8 mouse cellular contexts compared by ENCODE assay signal in genomic region chr13:23435676-23436075, GRCm38 (mm10). TPM values are rescaled to one million over a fixed set of nuclear protein-coding genes. Genes with fewer than 3 reads are reported as not detected.
DNase-seq lines count a peak whose midpoint lies in the region; ATAC-seq and TF ChIP-seq lines count a peak whose summit lies in the region.

No protein-coding gene starts in this region.

- peak overlapping the region; percentile 46 for H3K9ac ChIP-seq in kidney, postnatal 0 days (ENCODE audit: low read depth, low read length)
- peak overlapping the region; percentile 49; the same call in 1 of the 2 replicates for H3K9ac ChIP-seq in hindbrain, embryonic 11.5 days (ENCODE audit: low read depth, low read length)
- peak overlapping the region; percentile 51 for H3K9ac ChIP-seq in midbrain, embryonic 11.5 days (ENCODE audit: low read length)

- no peak for ATAC-seq in kidney, postnatal 0 days (replicated peaks; ENCODE audit: low FRiP score, low read depth)
- ATAC-seq in hindbrain, embryonic 11.5 days (ENCODE audit: low FRiP score): no peak
- no peak for ATAC-seq in midbrain, embryonic 11.5 days (ENCODE audit: low FRiP score)

- no peaks in the 10 kb centered on the region for H3K9me3 ChIP-seq in kidney, postnatal 0 days (replicated peaks; ENCODE audit: low read length)
- no peaks in the 10 kb centered on the region for H3K9me3 ChIP-seq in hindbrain, embryonic 11.5 days (ENCODE audit: control insufficient read depth, low read length)
- H3K9me3 ChIP-seq in midbrain, embryonic 11.5 days (ENCODE audit: control insufficient read depth, low read length): no peaks in the 10 kb centered on the region

- H3K4me2 ChIP-seq in kidney, postnatal 0 days (ENCODE audit: low read length): peak overlapping the region; percentile 69
- peak overlapping the region; percentile 56 for H3K4me2 ChIP-seq in hindbrain, embryonic 11.5 days (replicated peaks; ENCODE audit: low read depth, low read length)
- peak overlapping the region; percentile 54 for H3K4me2 ChIP-seq in midbrain, embryonic 11.5 days

- H3K4me3 ChIP-seq in kidney, postnatal 0 days (replicated peaks; ENCODE audit: low read depth, low read length): peak overlapping the region; percentile 41
- H3K4me3 ChIP-seq in hindbrain, embryonic 11.5 days (ENCODE audit: low read depth, low read length): peak overlapping the region; percentile 37
- peak overlapping the region; percentile 34 for H3K4me3 ChIP-seq in midbrain, embryonic 11.5 days (ENCODE audit: low read depth, low read length)

- H3K36me3 ChIP-seq in kidney, postnatal 0 days (ENCODE audit: insufficient read depth, low read length): no peaks in the 10 kb centered on the region
- no peaks in the 10 kb centered on the region for H3K36me3 ChIP-seq in hindbrain, embryonic 11.5 days (ENCODE audit: control insufficient read depth, insufficient read depth, low read length)
- H3K36me3 ChIP-seq in midbrain, embryonic 11.5 days (ENCODE audit: control insufficient read depth, insufficient read depth, low read length): no peaks in the 10 kb centered on the region

- intact Hi-C loops in left cerebral cortex, postnatal 10 days (cut with DNase I): loop anchor here (10.0 kb wide), 2 partner anchors 1411 to 1721 kb away; partner anchors contain the start of genes Hist1h2ai, Hist1h2bl and Hist1h3h

- 3% methylated on average over 12 of the region's 12 CpGs for WGBS in kidney, postnatal 0 days
- under 1% methylated on average over 12 of the region's 12 CpGs for WGBS in hindbrain, embryonic 11.5 days
- 1% methylated on average over 12 of the region's 12 CpGs for WGBS in midbrain, embryonic 11.5 days

- TF ChIP-seq POLR2A in brain, embryonic 14.5 days (IDR thresholded peaks at IDR 0.05; ENCODE audit: borderline replicate concordance, extremely low read depth, insufficient read depth, insufficient read length, poor library complexity, severe bottlenecking): no peak

- H3K27ac ChIP-seq in kidney, postnatal 0 days: 0 out of 2 replicates have a peak overlapping the region, but pooled peaks have one; percentile 47
- H3K27ac ChIP-seq in hindbrain, embryonic 11.5 days (ENCODE audit: low read depth, low read length): no peak overlapping the region
- no peak overlapping the region for H3K27ac ChIP-seq in midbrain, embryonic 11.5 days (ENCODE audit: low read depth, low read length)

- H3K4me1 ChIP-seq in kidney, postnatal 0 days (replicated peaks; ENCODE audit: insufficient read depth, low read length): 0 out of 2 replicates have a peak, but pooled peaks cover 3% of the 10 kb centered on the region
- no peaks in the 10 kb centered on the region for H3K4me1 ChIP-seq in hindbrain, embryonic 11.5 days (replicated peaks; ENCODE audit: control insufficient read depth, insufficient read depth, low read length)
- H3K4me1 ChIP-seq in midbrain, embryonic 11.5 days (ENCODE audit: control insufficient read depth, insufficient read depth, low read length): peaks cover 3% of the 10 kb centered on the region; the same call in 1 of the 2 replicates

- DNase-seq in kidney, postnatal 0 days (ENCODE audit: low spot score): peak; percentile 43
- DNase-seq in kidney, adult 9 months: no peak
- peak; percentile 34 for DNase-seq in brain, embryonic 14.5 days (ENCODE audit: low read depth)
- peak; percentile 53 for DNase-seq in hindbrain, embryonic 11.5 days (ENCODE audit: low spot score)
- peak; percentile 91 for DNase-seq in midbrain, embryonic 11.5 days (ENCODE audit: low spot score, missing footprints)
- DNase-seq in layer of hippocampus, postnatal 25 days (ENCODE audit: extremely low spot score in 1 of 2, low spot score in 1 of 2): no peak
- no peak for DNase-seq in frontal cortex, postnatal 14 days (ENCODE audit: low spot score in 2 of 2)
- DNase-seq in left cerebral cortex, postnatal 10 days (ENCODE audit: extremely low spot score in 1 of 2, low spot score in 2 of 2): no peak

- no peaks in the 10 kb centered on the region for H3K27me3 ChIP-seq in kidney, postnatal 0 days (ENCODE audit: insufficient read depth, low read length)
- H3K27me3 ChIP-seq in hindbrain, embryonic 11.5 days (ENCODE audit: control insufficient read depth, insufficient read depth, low read length): no peaks in the 10 kb centered on the region
- no peaks in the 10 kb centered on the region for H3K27me3 ChIP-seq in midbrain, embryonic 11.5 days (ENCODE audit: control insufficient read depth, insufficient read depth, low read length)

- no peak for TF ChIP-seq CTCF in kidney, postnatal 0 days (IDR thresholded peaks at IDR 0.05; ENCODE audit: low read depth)
- TF ChIP-seq CTCF in brain, embryonic 14.5 days (IDR thresholded peaks at IDR 0.05; ENCODE audit: borderline replicate concordance, extremely low read depth, insufficient read depth, insufficient read length): no peak

RNA-seq across cellular contexts. Expression of gene Abt1, which starts 12.0 kb away (rescaled TPM):
- 10.0 and 10.4 TPM in 2 replicates for polyA plus RNA-seq in kidney, postnatal 0 days (2015; fragmentation: Nextera tagmentation; extraction: Ambion mirVana)
- 7.2 and 8.3 TPM in 2 replicates for polyA plus RNA-seq in brain, embryonic 14.5 days (2012; rRNA removed)
- polyA plus RNA-seq in hindbrain, embryonic 11.5 days (2014; fragmentation: Nextera tagmentation; extraction: Ambion mirVana): 12.1 and 13.4 TPM in 2 replicates
- polyA plus RNA-seq in midbrain, embryonic 11.5 days (2014; fragmentation: Nextera tagmentation; extraction: Ambion mirVana): 14.0 and 14.9 TPM in 2 replicates
- 1 to 10 TPM; 8.5 to 8.9 TPM for total RNA-seq in layer of hippocampus, postnatal 25 days (2021)
- 1 to 10 TPM; 6.3 to 6.5 TPM for total RNA-seq in left cerebral cortex, postnatal 10 days (2021)

RNA-seq across cellular contexts. Expression of gene Btn1a1, which starts 30.0 kb away (rescaled TPM):
- polyA plus RNA-seq in kidney, postnatal 0 days (2015; fragmentation: Nextera tagmentation; extraction: Ambion mirVana): 0.06 TPM in 1 of 2 replicates, not detected in the other
- 0.05 and 0.12 TPM in 2 replicates for polyA plus RNA-seq in brain, embryonic 14.5 days (2012; rRNA removed)
- not detected in 2 replicates for polyA plus RNA-seq in hindbrain, embryonic 11.5 days (2014; fragmentation: Nextera tagmentation; extraction: Ambion mirVana)
- polyA plus RNA-seq in midbrain, embryonic 11.5 days (2014; fragmentation: Nextera tagmentation; extraction: Ambion mirVana): not detected in 2 replicates
- total RNA-seq in layer of hippocampus, postnatal 25 days (2021): not detected
- total RNA-seq in left cerebral cortex, postnatal 10 days (2021): not detected

RNA-seq across cellular contexts. Expression of gene Btn2a2, which starts 53.0 kb away (rescaled TPM):
- polyA plus RNA-seq in kidney, postnatal 0 days (2015; fragmentation: Nextera tagmentation; extraction: Ambion mirVana): 0.13 and 0.28 TPM in 2 replicates
- polyA plus RNA-seq in brain, embryonic 14.5 days (2012; rRNA removed): 0.03 and 0.11 TPM in 2 replicates
- 0.15 and 0.18 TPM in 2 replicates for polyA plus RNA-seq in hindbrain, embryonic 11.5 days (2014; fragmentation: Nextera tagmentation; extraction: Ambion mirVana)
- polyA plus RNA-seq in midbrain, embryonic 11.5 days (2014; fragmentation: Nextera tagmentation; extraction: Ambion mirVana): 0.28 and 0.34 TPM in 2 replicates
- under 1 TPM; 0.59 to 0.66 TPM for total RNA-seq in layer of hippocampus, postnatal 25 days (2021)
- under 1 TPM; 0.75 to 0.88 TPM for total RNA-seq in left cerebral cortex, postnatal 10 days (2021)

Comparison
In these comparisons a context has a peak if more than half of its experiments do, and no peak if none do; other contexts are left out.
1. DNase-seq: peak in kidney, postnatal 0 days (single experiment), brain, embryonic 14.5 days (single experiment), hindbrain, embryonic 11.5 days (single experiment) and midbrain, embryonic 11.5 days (single experiment); none in kidney, adult 9 months (single experiment), layer of hippocampus, postnatal 25 days (0 of 2), frontal cortex, postnatal 14 days (0 of 2) and left cerebral cortex, postnatal 10 days (0 of 2).
2. Peak in every context shown above with its lines, with median percentiles within 50 percentile points of each other: H3K4me2 ChIP-seq, H3K4me3 ChIP-seq and H3K9ac ChIP-seq.